Mouse (Mus musculus): ENCODE results near the gene Txnrd2. TPM values are rescaled to one million over a fixed set of nuclear protein-coding genes. Genes with fewer than 3 reads are reported as not detected.

The Txnrd2 gene
- total and polyA plus RNA-seq, 2 experiments from 2014 or later, result 12.7 to 41.2 TPM

GRCm38 (mm10) chr16:18518091-18518490 is 91.9 kb downstream of the Txnrd2 start:
- TF ChIP-seq EP300 (IDR thresholded peaks at IDR 0.05; ENCODE audit: low read depth) (no peak), CTCF (IDR thresholded peaks at IDR 0.05; ENCODE audit: low read depth) (peak; percentile 51)
- H3K4me1 ChIP-seq (ENCODE audit: control insufficient read depth, insufficient read depth), result no peaks in the 10 kb centered on the region
- H3K9me3 ChIP-seq (replicated peaks; ENCODE audit: control insufficient read depth, low read length), result no peaks in the 10 kb centered on the region
- H3K9ac ChIP-seq (replicated peaks; ENCODE audit: low read depth, low read length), result no peak overlapping the region
- no peaks in the 10 kb centered on the region for H3K27me3 ChIP-seq (ENCODE audit: control insufficient read depth, insufficient read depth, low read length)
- ATAC-seq (ENCODE audit: insufficient read depth, low read depth) (peak; percentile 79), DNase-seq (ENCODE audit: low spot score) (no peak)
- H3K4me3 ChIP-seq (ENCODE audit: low read depth, low read length), result no peak overlapping the region
- no peak overlapping the region for H3K4me2 ChIP-seq (ENCODE audit: low read depth, low read length)
- no peak overlapping the region for H3K27ac ChIP-seq (ENCODE audit: low read depth)
- H3K36me3 ChIP-seq (replicated peaks; ENCODE audit: control insufficient read depth, insufficient read depth, low read length), result no peaks in the 10 kb centered on the region

GRCm38 (mm10) chr16:18523563-18524245 is 97.5 kb downstream of the Txnrd2 start:
- Histone ChIP-seq H3K9me3 (replicated peaks; ENCODE audit: control insufficient read depth, low read length) (no peaks in the 10 kb centered on the region), H3K4me2 (ENCODE audit: low read depth, low read length) (no peak overlapping the region), H3K4me3 (ENCODE audit: low read depth, low read length) (no peak overlapping the region), H3K27me3 (ENCODE audit: control insufficient read depth, insufficient read depth, low read length) (no peaks in the 10 kb centered on the region), H3K27ac (ENCODE audit: low read depth) (peak overlapping the region; percentile 39), H3K9ac (replicated peaks; ENCODE audit: low read depth, low read length) (no peak overlapping the region), H3K4me1 (ENCODE audit: control insufficient read depth, insufficient read depth) (no peaks in the 10 kb centered on the region), H3K36me3 (replicated peaks; ENCODE audit: control insufficient read depth, insufficient read depth, low read length) (no peaks in the 10 kb centered on the region)
- no peak for DNase-seq (ENCODE audit: low spot score)
- TF ChIP-seq CTCF (IDR thresholded peaks at IDR 0.05; ENCODE audit: low read depth), result no peak
- no peak for TF ChIP-seq EP300 (IDR thresholded peaks at IDR 0.05; ENCODE audit: low read depth)
- peak; percentile 64 for ATAC-seq (ENCODE audit: insufficient read depth, low read depth)
- WGBS, result 29% methylated on average over 8 of the region's 8 CpGs

GRCm38 (mm10) chr16:18528656-18529055 is 102.5 kb downstream of the Txnrd2 start:
- no peak overlapping the region for H3K27ac ChIP-seq (ENCODE audit: low read depth)
- DNase-seq (ENCODE audit: low spot score) (no peak), ATAC-seq (ENCODE audit: insufficient read depth, low read depth) (no peak)
- no peak overlapping the region for H3K9ac ChIP-seq (replicated peaks; ENCODE audit: low read depth, low read length)
- WGBS, result 76% methylated on average over 5 of the region's 5 CpGs
- H3K27me3 ChIP-seq (ENCODE audit: control insufficient read depth, insufficient read depth, low read length), result no peaks in the 10 kb centered on the region
- no peaks in the 10 kb centered on the region for H3K4me1 ChIP-seq (ENCODE audit: control insufficient read depth, insufficient read depth)
- no peak overlapping the region for H3K4me2 ChIP-seq (ENCODE audit: low read depth, low read length)
- no peaks in the 10 kb centered on the region for H3K36me3 ChIP-seq (replicated peaks; ENCODE audit: control insufficient read depth, insufficient read depth, low read length)
- 0 out of 2 replicates have a peak, but pooled peaks cover 6% of the 10 kb centered on the region for H3K9me3 ChIP-seq (replicated peaks; ENCODE audit: control insufficient read depth, low read length)
- H3K4me3 ChIP-seq (ENCODE audit: low read depth, low read length), result no peak overlapping the region
- TF ChIP-seq EP300 (IDR thresholded peaks at IDR 0.05; ENCODE audit: low read depth), result no peak
- TF ChIP-seq CTCF (IDR thresholded peaks at IDR 0.05; ENCODE audit: low read depth), result no peak

Other genes with a start within 250 kb of the Txnrd2 start
- not detected in 2 replicates for gene Ccdc188, start 208.5 kb upstream of the Txnrd2 start, total RNA-seq (2014; rRNA removed; ENCODE audit: low replicate concordance)
- not detected in 2 replicates for gene Ccdc188, start 208.5 kb upstream of the Txnrd2 start, polyA plus RNA-seq (2015; fragmentation: Nextera tagmentation; extraction: Ambion mirVana)
- gene Zdhhc8, start 191.2 kb upstream of the Txnrd2 start, total RNA-seq (2014; rRNA removed; ENCODE audit: low replicate concordance), result 27.7 and 47.0 TPM in 2 replicates
- 15.4 and 16.4 TPM in 2 replicates for gene Zdhhc8, start 191.2 kb upstream of the Txnrd2 start, polyA plus RNA-seq (2015; fragmentation: Nextera tagmentation; extraction: Ambion mirVana)
- gene Trmt2a, start 177.7 kb upstream of the Txnrd2 start, total RNA-seq (2014; rRNA removed; ENCODE audit: low replicate concordance), result 27.2 and 30.6 TPM in 2 replicates
- gene Trmt2a, start 177.7 kb upstream of the Txnrd2 start, polyA plus RNA-seq (2015; fragmentation: Nextera tagmentation; extraction: Ambion mirVana), result 31.6 and 33.9 TPM in 2 replicates
- gene Ranbp1, start 177.7 kb upstream of the Txnrd2 start, total RNA-seq (2014; rRNA removed; ENCODE audit: low replicate concordance), result 51.3 and 65.1 TPM in 2 replicates
- gene Ranbp1, start 177.7 kb upstream of the Txnrd2 start, polyA plus RNA-seq (2015; fragmentation: Nextera tagmentation; extraction: Ambion mirVana), result 210 and 213 TPM in 2 replicates
- gene Gm49776, start 168.1 kb upstream of the Txnrd2 start, total RNA-seq (2014; rRNA removed; ENCODE audit: low replicate concordance), result not detected in 2 replicates
- 0.82 TPM in 1 of 2 replicates, not detected in the other for gene Gm49776, start 168.1 kb upstream of the Txnrd2 start, polyA plus RNA-seq (2015; fragmentation: Nextera tagmentation; extraction: Ambion mirVana)
- 23.4 and 23.5 TPM in 2 replicates for gene Dgcr8, start 137.1 kb upstream of the Txnrd2 start, total RNA-seq (2014; rRNA removed; ENCODE audit: low replicate concordance)
- 8.9 and 9.6 TPM in 2 replicates for gene Dgcr8, start 137.1 kb upstream of the Txnrd2 start, polyA plus RNA-seq (2015; fragmentation: Nextera tagmentation; extraction: Ambion mirVana)
- 55.3 and 56.9 TPM in 2 replicates for gene Tango2, start 78.3 kb upstream of the Txnrd2 start, total RNA-seq (2014; rRNA removed; ENCODE audit: low replicate concordance)
- 65.8 and 69.0 TPM in 2 replicates for gene Tango2, start 78.3 kb upstream of the Txnrd2 start, polyA plus RNA-seq (2015; fragmentation: Nextera tagmentation; extraction: Ambion mirVana)
- gene Arvcf, start 78.2 kb upstream of the Txnrd2 start, total RNA-seq (2014; rRNA removed; ENCODE audit: low replicate concordance), result 62.1 and 95.5 TPM in 2 replicates
- gene Arvcf, start 78.2 kb upstream of the Txnrd2 start, polyA plus RNA-seq (2015; fragmentation: Nextera tagmentation; extraction: Ambion mirVana), result 22.5 and 22.6 TPM in 2 replicates
- gene Comt, start 468 bp downstream of the Txnrd2 start, total RNA-seq (2014; rRNA removed; ENCODE audit: low replicate concordance), result 160 and 168 TPM in 2 replicates
- 155 and 158 TPM in 2 replicates for gene Comt, start 468 bp downstream of the Txnrd2 start, polyA plus RNA-seq (2015; fragmentation: Nextera tagmentation; extraction: Ambion mirVana)
- 0.43 and 2.2 TPM in 2 replicates for gene Gnb1l, start 72.3 kb downstream of the Txnrd2 start, total RNA-seq (2014; rRNA removed; ENCODE audit: low replicate concordance)
- gene Gnb1l, start 72.3 kb downstream of the Txnrd2 start, polyA plus RNA-seq (2015; fragmentation: Nextera tagmentation; extraction: Ambion mirVana), result 7.5 and 8.5 TPM in 2 replicates
- gene Rtl10, start 72.5 kb downstream of the Txnrd2 start, total RNA-seq (2014; rRNA removed; ENCODE audit: low replicate concordance), result 0.42 and 1.6 TPM in 2 replicates
- gene Rtl10, start 72.5 kb downstream of the Txnrd2 start, polyA plus RNA-seq (2015; fragmentation: Nextera tagmentation; extraction: Ambion mirVana), result 0.94 and 1.2 TPM in 2 replicates
- gene Tbx1, start 164.3 kb downstream of the Txnrd2 start, total RNA-seq (2014; rRNA removed; ENCODE audit: low replicate concordance), result 2.1 TPM in 1 of 2 replicates, not detected in the other
- gene Tbx1, start 164.3 kb downstream of the Txnrd2 start, polyA plus RNA-seq (2015; fragmentation: Nextera tagmentation; extraction: Ambion mirVana), result 0.11 and 0.14 TPM in 2 replicates
- gene Gp1bb, start 196.0 kb downstream of the Txnrd2 start, total RNA-seq (2014; rRNA removed; ENCODE audit: low replicate concordance), result 2.1 and 5.4 TPM in 2 replicates
- 3.0 TPM in 2 replicates for gene Gp1bb, start 196.0 kb downstream of the Txnrd2 start, polyA plus RNA-seq (2015; fragmentation: Nextera tagmentation; extraction: Ambion mirVana)
- not detected in 2 replicates for gene Gm49601, start 200.0 kb downstream of the Txnrd2 start, total RNA-seq (2014; rRNA removed; ENCODE audit: low replicate concordance)
- 0.32 and 0.34 TPM in 2 replicates for gene Gm49601, start 200.0 kb downstream of the Txnrd2 start, polyA plus RNA-seq (2015; fragmentation: Nextera tagmentation; extraction: Ambion mirVana)
- gene Sept5, start 203.6 kb downstream of the Txnrd2 start, total RNA-seq (2014; rRNA removed; ENCODE audit: low replicate concordance), result 8.7 and 12.3 TPM in 2 replicates
- gene Sept5, start 203.6 kb downstream of the Txnrd2 start, polyA plus RNA-seq (2015; fragmentation: Nextera tagmentation; extraction: Ambion mirVana), result 3.8 and 5.5 TPM in 2 replicates